Mouse (Mus musculus): ENCODE data around the gene Xrcc3. TPM values are rescaled to one million over a fixed set of nuclear protein-coding genes. Genes with fewer than 3 reads are reported as not detected.

Gene Xrcc3
- polyA plus RNA-seq, 1 experiment from 2014 or later: 11.1 TPM

GRCm38 (mm10) chr12:111759176-111760061 lies 54.3 kb downstream of the Xrcc3 start:
- Histone ChIP-seq H3K4me2 (peak overlapping the region; percentile 87), H3K27me3 (ENCODE audit: control insufficient read depth, insufficient read depth, low read length) (no peaks in the 10 kb centered on the region), H3K4me3 (ENCODE audit: low read depth, low read length) (peak overlapping the region; percentile 95), H3K9me3 (ENCODE audit: control insufficient read depth, low read length) (no peaks in the 10 kb centered on the region), H3K36me3 (ENCODE audit: control insufficient read depth, insufficient read depth, low read length) (no peaks in the 10 kb centered on the region), H3K9ac (ENCODE audit: low read length) (peak overlapping the region; percentile 95), H3K4me1 (ENCODE audit: control insufficient read depth, insufficient read depth, low read length) (peaks cover 22% of the 10 kb centered on the region), H3K27ac (ENCODE audit: low read depth, low read length) (peak overlapping the region; percentile 85)
- WGBS: 1% methylated on average over 35 of the region's 35 CpGs
- DNase-seq (ENCODE audit: low spot score, missing footprints): peak; percentile 94
- peak; percentile 65 for ATAC-seq (ENCODE audit: low FRiP score)

- H3K9ac ChIP-seq (ENCODE audit: low read length): peak within 1 kb of the TSS; percentile 95
- H3K36me3 ChIP-seq (ENCODE audit: control insufficient read depth, insufficient read depth, low read length): no peaks in the 10 kb centered on the region
- no peaks in the 10 kb centered on the region for H3K9me3 ChIP-seq (ENCODE audit: control insufficient read depth, low read length)
- peak within 1 kb of the TSS; percentile 87 for H3K4me2 ChIP-seq
- DNase-seq (ENCODE audit: low spot score, missing footprints) (peak; percentile 98), ATAC-seq (ENCODE audit: low FRiP score) (peak; percentile 84)
- H3K4me3 ChIP-seq (ENCODE audit: low read depth, low read length): peak within 1 kb of the TSS; percentile 95
- peak within 1 kb of the TSS; percentile 85 for H3K27ac ChIP-seq (ENCODE audit: low read depth, low read length)
- H3K27me3 ChIP-seq (ENCODE audit: control insufficient read depth, insufficient read depth, low read length): no peaks in the 10 kb centered on the region
- H3K4me1 ChIP-seq (ENCODE audit: control insufficient read depth, insufficient read depth, low read length): peaks cover 22% of the 10 kb centered on the region
- WGBS: under 1% methylated on average over 73 of the region's 85 CpGs
These were observed 55.1 kb downstream of the Xrcc3 start, which contains the start of gene Klc1 for GRCm38 (mm10) chr12:111758381-111759175. Gene Klc1, plus strand, starts transcription at chr12:111758849.

GRCm38 (mm10) chr12:111757561-111758325 lies 55.9 kb downstream of the Xrcc3 start:
- Histone ChIP-seq H3K9me3 (ENCODE audit: control insufficient read depth, low read length) (no peaks in the 10 kb centered on the region), H3K4me2 (peak overlapping the region; percentile 87), H3K9ac (ENCODE audit: low read length) (peak overlapping the region; percentile 95), H3K4me1 (ENCODE audit: control insufficient read depth, insufficient read depth, low read length) (peaks cover 22% of the 10 kb centered on the region), H3K27ac (ENCODE audit: low read depth, low read length) (no peak overlapping the region; the same call in 1 of the 2 replicates), H3K27me3 (ENCODE audit: control insufficient read depth, insufficient read depth, low read length) (no peaks in the 10 kb centered on the region), H3K4me3 (ENCODE audit: low read depth, low read length) (peak overlapping the region; percentile 95), H3K36me3 (ENCODE audit: control insufficient read depth, insufficient read depth, low read length) (no peaks in the 10 kb centered on the region)
- ATAC-seq (ENCODE audit: low FRiP score): no peak
- DNase-seq (ENCODE audit: low spot score, missing footprints): peak; percentile 86
- WGBS: 56% methylated on average over 10 of the region's 10 CpGs

GRCm38 (mm10) chr12:111756698-111757082 lies 57.0 kb downstream of the Xrcc3 start:
- H3K9me3 ChIP-seq (ENCODE audit: control insufficient read depth, low read length): no peaks in the 10 kb centered on the region
- no peak overlapping the region for H3K4me2 ChIP-seq
- no peaks in the 10 kb centered on the region for H3K27me3 ChIP-seq (ENCODE audit: control insufficient read depth, insufficient read depth, low read length)
- no peak overlapping the region for H3K9ac ChIP-seq (ENCODE audit: low read length)
- H3K4me1 ChIP-seq (ENCODE audit: control insufficient read depth, insufficient read depth, low read length): peaks cover 20% of the 10 kb centered on the region
- no peak overlapping the region for H3K27ac ChIP-seq (ENCODE audit: low read depth, low read length)
- ATAC-seq (ENCODE audit: low FRiP score): no peak
- DNase-seq (ENCODE audit: low spot score, missing footprints): no peak
- no peak overlapping the region for H3K4me3 ChIP-seq (ENCODE audit: low read depth, low read length)
- WGBS: 51% methylated on average over 5 of the region's 5 CpGs
- no peaks in the 10 kb centered on the region for H3K36me3 ChIP-seq (ENCODE audit: control insufficient read depth, insufficient read depth, low read length)

GRCm38 (mm10) chr12:111756082-111756697 lies 57.5 kb downstream of the Xrcc3 start:
- no peak overlapping the region for H3K4me2 ChIP-seq
- no peak for ATAC-seq (ENCODE audit: low FRiP score)

GRCm38 (mm10) chr12:111755231-111755630 lies 58.4 kb downstream of the Xrcc3 start:
- no peaks in the 10 kb centered on the region for H3K9me3 ChIP-seq (ENCODE audit: control insufficient read depth, low read length)
- H3K4me3 ChIP-seq (ENCODE audit: low read depth, low read length): no peak overlapping the region
- H3K36me3 ChIP-seq (ENCODE audit: control insufficient read depth, insufficient read depth, low read length): no peaks in the 10 kb centered on the region
- H3K27ac ChIP-seq (ENCODE audit: low read depth, low read length): no peak overlapping the region
- H3K27me3 ChIP-seq (ENCODE audit: control insufficient read depth, insufficient read depth, low read length): no peaks in the 10 kb centered on the region
- H3K4me1 ChIP-seq (ENCODE audit: control insufficient read depth, insufficient read depth, low read length): peaks cover 13% of the 10 kb centered on the region
- H3K9ac ChIP-seq (ENCODE audit: low read length): no peak overlapping the region
- ATAC-seq (ENCODE audit: low FRiP score) (no peak), DNase-seq (ENCODE audit: low spot score, missing footprints) (no peak)
- 83% methylated on average over 2 of the region's 2 CpGs for WGBS
- H3K4me2 ChIP-seq: no peak overlapping the region

More at GRCm38 (mm10) chr12:111756082-111756697, 57.5 kb downstream of the Xrcc3 start:
- H3K9me3 ChIP-seq (ENCODE audit: control insufficient read depth, low read length): no peaks in the 10 kb centered on the region
- no peaks in the 10 kb centered on the region for H3K27me3 ChIP-seq (ENCODE audit: control insufficient read depth, insufficient read depth, low read length)
- no peak overlapping the region for H3K9ac ChIP-seq (ENCODE audit: low read length)
- no peak for DNase-seq (ENCODE audit: low spot score, missing footprints)
- 61% methylated on average over 4 of the region's 4 CpGs for WGBS
- H3K4me1 ChIP-seq (ENCODE audit: control insufficient read depth, insufficient read depth, low read length): peaks cover 20% of the 10 kb centered on the region
- no peak overlapping the region for H3K4me3 ChIP-seq (ENCODE audit: low read depth, low read length)
- H3K27ac ChIP-seq (ENCODE audit: low read depth, low read length): no peak overlapping the region
- H3K36me3 ChIP-seq (ENCODE audit: control insufficient read depth, insufficient read depth, low read length): no peaks in the 10 kb centered on the region

GRCm38 (mm10) chr12:111754710-111755109 lies 59.0 kb downstream of the Xrcc3 start:
- no peak for ATAC-seq (ENCODE audit: low FRiP score)
- H3K9ac ChIP-seq (ENCODE audit: low read length): no peak overlapping the region
- H3K4me2 ChIP-seq: no peak overlapping the region
- no peak for DNase-seq (ENCODE audit: low spot score, missing footprints)
- H3K9me3 ChIP-seq (ENCODE audit: control insufficient read depth, low read length): no peaks in the 10 kb centered on the region
- H3K4me3 ChIP-seq (ENCODE audit: low read depth, low read length): no peak overlapping the region
- H3K27me3 ChIP-seq (ENCODE audit: control insufficient read depth, insufficient read depth, low read length): no peaks in the 10 kb centered on the region
- peaks cover 8% of the 10 kb centered on the region for H3K4me1 ChIP-seq (ENCODE audit: control insufficient read depth, insufficient read depth, low read length)
- H3K36me3 ChIP-seq (ENCODE audit: control insufficient read depth, insufficient read depth, low read length): no peaks in the 10 kb centered on the region
- no peak overlapping the region for H3K27ac ChIP-seq (ENCODE audit: low read depth, low read length)

- ATAC-seq (ENCODE audit: low FRiP score) (no peak), DNase-seq (ENCODE audit: low spot score, missing footprints) (no peak)
- peaks cover 6% of the 10 kb centered on the region for H3K4me1 ChIP-seq (ENCODE audit: control insufficient read depth, insufficient read depth, low read length)
- H3K4me2 ChIP-seq: no peak overlapping the region
- H3K27me3 ChIP-seq (ENCODE audit: control insufficient read depth, insufficient read depth, low read length): no peaks in the 10 kb centered on the region
- no peaks in the 10 kb centered on the region for H3K9me3 ChIP-seq (ENCODE audit: control insufficient read depth, low read length)
- H3K4me3 ChIP-seq (ENCODE audit: low read depth, low read length): no peak overlapping the region
- H3K9ac ChIP-seq (ENCODE audit: low read length): no peak overlapping the region
- WGBS: 80% methylated on average over 9 of the region's 9 CpGs
- H3K27ac ChIP-seq (ENCODE audit: low read depth, low read length): no peak overlapping the region
- H3K36me3 ChIP-seq (ENCODE audit: control insufficient read depth, insufficient read depth, low read length): no peaks in the 10 kb centered on the region
These were observed 60.3 kb downstream of the Xrcc3 start for GRCm38 (mm10) chr12:111753347-111753746.
